In the genomic region with DNA sequence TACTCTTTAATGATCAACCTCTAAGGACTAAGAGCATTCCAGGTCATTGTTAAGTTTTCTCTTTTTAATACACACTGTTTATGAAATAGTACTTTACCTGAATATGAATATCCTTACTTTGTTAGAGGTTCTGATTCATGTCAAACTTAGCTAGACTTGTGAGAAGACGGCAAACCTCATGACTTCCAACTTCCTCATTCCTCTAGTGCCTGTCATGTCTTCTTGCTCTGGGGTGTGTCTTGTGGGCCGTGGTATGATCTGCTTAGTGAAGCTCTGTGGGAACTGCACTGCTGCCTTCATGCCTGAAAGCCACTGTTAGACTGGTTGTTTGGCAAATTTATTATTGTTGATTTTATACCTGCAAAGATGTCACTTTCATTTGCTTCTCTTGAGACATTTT, we compare ENCODE assay signal across 23 mouse cellular contexts. TPM values are rescaled to one million over a fixed set of nuclear protein-coding genes. Genes with fewer than 3 reads are reported as not detected.
A peak's percentile ranks its signal among the peaks of the same experiment; 100 is the strongest.
DNase-seq lines count a peak whose midpoint lies in the region; ATAC-seq and TF ChIP-seq lines count a peak whose summit lies in the region.
"Had no signal": no experiment of that assay in that cellular context is flagged by ENCODE, and none has a peak within 500 bp of the region (broad histone marks: within the 10 kb centered on the region; RNA-seq: fewer than 3 reads in every experiment).

No protein-coding gene starts in this region.

- no peak for TF ChIP-seq EP300 in liver, postnatal 0 days (IDR thresholded peaks at IDR 0.05; ENCODE audit: low read depth)

- H3K9ac ChIP-seq in intestine, postnatal 0 days (ENCODE audit: low read depth, low read length): no peak overlapping the region
- no peak overlapping the region for H3K9ac ChIP-seq in liver, postnatal 0 days (replicated peaks)
- H3K9ac ChIP-seq: forebrain, embryonic 12.5 days; heart, embryonic 12.5 days; hindbrain, embryonic 15.5 days; lung, embryonic 15.5 days; neural tube, embryonic 13.5 days had no signal

- H3K36me3 ChIP-seq in intestine, postnatal 0 days (ENCODE audit: control insufficient read depth, insufficient read depth): peaks cover 32% of the 10 kb centered on the region
- peaks cover 21% of the 10 kb centered on the region for H3K36me3 ChIP-seq in liver, postnatal 0 days (replicated peaks; ENCODE audit: insufficient read depth, low read length)

- no peak for TF ChIP-seq CTCF in intestine, postnatal 0 days (IDR thresholded peaks at IDR 0.05; ENCODE audit: low read depth)
- TF ChIP-seq CTCF in liver, postnatal 0 days (IDR thresholded peaks at IDR 0.05; ENCODE audit: low read depth): no peak

- DNase-seq in 3134 (ENCODE audit: extremely low read depth, insufficient read length, low spot score) (peak; percentile 47), 416B (ENCODE audit: low read depth) (peak; percentile 61), NIH3T3 (ENCODE audit: low read depth) (peak; percentile 54)
- DNase-seq in thymus, postnatal 36 days: no peak
- DNase-seq in liver, postnatal 0 days: no peak
- no peak for DNase-seq in urinary bladder, postnatal 36 days (ENCODE audit: low spot score in 2 of 2)
- DNase-seq: adrenal gland, adult 2 months; cerebellum, adult 11 months; cerebellum, postnatal 14 days; gastrocnemius, postnatal 36 days; kidney, adult 18-20 months; layer of hippocampus, postnatal 36 days; thymus, postnatal 14 days had no signal

- H3K4me3 ChIP-seq in intestine, postnatal 0 days (ENCODE audit: low read depth, low read length): no peak overlapping the region
- H3K4me3 ChIP-seq in liver, postnatal 0 days (ENCODE audit: low read depth, low read length): no peak overlapping the region
- H3K4me3 ChIP-seq: forebrain, embryonic 12.5 days; heart, embryonic 12.5 days; hindbrain, embryonic 15.5 days; limb, embryonic 10.5 days; lung, embryonic 15.5 days; midbrain, embryonic 10.5 days; neural tube, embryonic 13.5 days had no signal

- ATAC-seq in intestine, postnatal 0 days: 0 out of 2 replicates have a peak, but pooled peaks have one; percentile 45
- no peak for ATAC-seq in liver, postnatal 0 days

- H3K9me3 ChIP-seq in intestine, postnatal 0 days (ENCODE audit: control insufficient read depth): no peaks in the 10 kb centered on the region
- H3K9me3 ChIP-seq in liver, postnatal 0 days (ENCODE audit: low read length): no peaks in the 10 kb centered on the region
- H3K9me3 ChIP-seq: forebrain, embryonic 12.5 days; heart, embryonic 12.5 days; hindbrain, embryonic 15.5 days; limb, embryonic 10.5 days; lung, embryonic 15.5 days; midbrain, embryonic 10.5 days; neural tube, embryonic 13.5 days had no signal

- WGBS in intestine, postnatal 0 days: 34% methylated on average over 2 of the region's 2 CpGs
- WGBS in liver, postnatal 0 days (ENCODE audit: insufficient replicate concordance): 32% methylated on average over 2 of the region's 2 CpGs

- H3K27me3 ChIP-seq in intestine, postnatal 0 days (replicated peaks; ENCODE audit: control insufficient read depth, insufficient read depth, low read length): no peaks in the 10 kb centered on the region
- H3K27me3 ChIP-seq in liver, postnatal 0 days (ENCODE audit: insufficient read depth, low read length): no peaks in the 10 kb centered on the region
- H3K27me3 ChIP-seq: forebrain, embryonic 12.5 days; heart, embryonic 12.5 days; hindbrain, embryonic 15.5 days; lung, embryonic 15.5 days; neural tube, embryonic 13.5 days had no signal

- H3K27ac ChIP-seq in intestine, postnatal 0 days (ENCODE audit: low read depth, low read length): peak overlapping the region; percentile 68
- H3K27ac ChIP-seq in liver, postnatal 0 days (ENCODE audit: low read depth): no peak overlapping the region
- H3K27ac ChIP-seq: forebrain, embryonic 12.5 days; hindbrain, embryonic 15.5 days; limb, embryonic 10.5 days; lung, embryonic 15.5 days; midbrain, embryonic 10.5 days; neural tube, embryonic 13.5 days; stomach, postnatal 0 days had no signal

- no peak overlapping the region for H3K4me2 ChIP-seq in intestine, postnatal 0 days (replicated peaks; ENCODE audit: low read depth)
- no peak overlapping the region for H3K4me2 ChIP-seq in liver, postnatal 0 days (ENCODE audit: low read depth, low read length)
- H3K4me2 ChIP-seq: forebrain, embryonic 12.5 days; heart, embryonic 12.5 days; hindbrain, embryonic 15.5 days; liver, embryonic 11.5 days; lung, embryonic 15.5 days; neural tube, embryonic 13.5 days had no signal

- no peaks in the 10 kb centered on the region for H3K4me1 ChIP-seq in intestine, postnatal 0 days (replicated peaks; ENCODE audit: control insufficient read depth, insufficient read depth, low read length)
- no peaks in the 10 kb centered on the region for H3K4me1 ChIP-seq in liver, postnatal 0 days (ENCODE audit: insufficient read depth)
- H3K4me1 ChIP-seq: forebrain, embryonic 12.5 days; heart, embryonic 12.5 days; hindbrain, embryonic 15.5 days; lung, embryonic 15.5 days; midbrain, embryonic 10.5 days; neural tube, embryonic 13.5 days had no signal

RNA-seq across cellular contexts. Expression of gene Nme2, which starts 15.2 kb away (rescaled TPM):
- 370 and 400 TPM in 2 replicates for polyA plus RNA-seq in intestine, postnatal 0 days (2015; fragmentation: Nextera tagmentation; extraction: Ambion mirVana)
- polyA plus RNA-seq in liver, postnatal 0 days (2015; fragmentation: Nextera tagmentation; extraction: Ambion mirVana): 166 and 188 TPM in 2 replicates

RNA-seq across cellular contexts. Expression of gene Gm20390, which starts 27.2 kb away (rescaled TPM):
- polyA plus RNA-seq in intestine, postnatal 0 days (2015; fragmentation: Nextera tagmentation; extraction: Ambion mirVana): 228 and 239 TPM in 2 replicates
- polyA plus RNA-seq in liver, postnatal 0 days (2015; fragmentation: Nextera tagmentation; extraction: Ambion mirVana): 143 and 158 TPM in 2 replicates

RNA-seq across cellular contexts. Expression of gene Nme1, which starts 27.4 kb away (rescaled TPM):
- polyA plus RNA-seq in intestine, postnatal 0 days (2015; fragmentation: Nextera tagmentation; extraction: Ambion mirVana): 132 and 146 TPM in 2 replicates
- 73.5 and 84.8 TPM in 2 replicates for polyA plus RNA-seq in liver, postnatal 0 days (2015; fragmentation: Nextera tagmentation; extraction: Ambion mirVana)

RNA-seq across cellular contexts. Expression of gene Spag9, which starts 55.0 kb away (rescaled TPM):
- 64.1 and 72.3 TPM in 2 replicates for polyA plus RNA-seq in intestine, postnatal 0 days (2015; fragmentation: Nextera tagmentation; extraction: Ambion mirVana)
- 21.3 and 22.8 TPM in 2 replicates for polyA plus RNA-seq in liver, postnatal 0 days (2015; fragmentation: Nextera tagmentation; extraction: Ambion mirVana)

RNA-seq across cellular contexts. Expression of gene Mbtd1, which starts 55.3 kb away (rescaled TPM):
- 9.4 and 10.5 TPM in 2 replicates for polyA plus RNA-seq in intestine, postnatal 0 days (2015; fragmentation: Nextera tagmentation; extraction: Ambion mirVana)
- polyA plus RNA-seq in liver, postnatal 0 days (2015; fragmentation: Nextera tagmentation; extraction: Ambion mirVana): 4.5 and 5.2 TPM in 2 replicates

Comparison
In these comparisons a context has a peak if more than half of its experiments do, and no peak if none do; other contexts are left out.
1. DNase-seq: peak in 3134 (single experiment), 416B (single experiment) and NIH3T3 (single experiment); none in thymus, postnatal 36 days (0 of 2), liver, postnatal 0 days (single experiment) and urinary bladder, postnatal 36 days (0 of 2).